Mouse (Mus musculus) lung, embryonic 16.5 days (tissue): ENCODE data around the gene Sppl3. TPM values are rescaled to one million over a fixed set of nuclear protein-coding genes. Genes with fewer than 3 reads are reported as not detected.
"Not testable (repeated sequence)": the region's sequence is repeated elsewhere in the genome, so short reads cannot be mapped to it uniquely, and the experiment has no call there.

Experiments
- ATAC-seq: fragments of 200-750 bp; cut with Nextera tagmentation; 2 replicates; pipeline ENCODE4 v1.8.0; 2017; ENCODE audit warnings: low read depth, mild to moderate bottlenecking, moderate library complexity
- H3K27ac ChIP-seq: fragments of 300-500 bp; sonication (generic); 2 replicates; pipeline ENCODE4 v1.5.1; 2014; ENCODE audit warnings: mild to moderate bottlenecking, control low read depth, low read length
- H3K27me3 ChIP-seq: fragments of 300-500 bp; sonication (generic); 2 replicates; pipeline ENCODE4 v1.6.1; 2014; ENCODE audit warnings: low read depth, low read length, mixed read lengths; ENCODE audit not compliant: control insufficient read depth, insufficient read depth
- H3K36me3 ChIP-seq: fragments of 300-500 bp; sonication (generic); 2 replicates; pipeline ENCODE4 v1.6.1; 2014; ENCODE audit warnings: low read length; ENCODE audit not compliant: control insufficient read depth, insufficient read depth
- H3K4me1 ChIP-seq: fragments of 300-500 bp; sonication (generic); replicated peaks from 2 replicates; pipeline ENCODE4 v1.6.1; 2014; ENCODE audit warnings: low read length, mixed read lengths; ENCODE audit not compliant: control insufficient read depth, insufficient read depth
- H3K4me2 ChIP-seq: fragments of 300-500 bp; sonication (generic); 2 replicates; pipeline ENCODE4 v1.6.1; 2014; ENCODE audit warnings: low read depth, low read length, control low read depth
- H3K4me3 ChIP-seq: fragments of 300-500 bp; sonication (generic); 2 replicates; pipeline ENCODE4 v1.5.1; 2014; ENCODE audit warnings: mild to moderate bottlenecking, low read length, control low read depth
- H3K9ac ChIP-seq: fragments of 300-500 bp; sonication (generic); 2 replicates; pipeline ENCODE4 v1.6.1; 2014; ENCODE audit warnings: low read length, control low read depth
- H3K9me3 ChIP-seq: fragments of 300-500 bp; sonication (generic); 2 replicates; pipeline ENCODE4 v1.6.1; 2016; ENCODE audit warnings: low read length; ENCODE audit not compliant: control insufficient read depth
- WGBS: fragments of 180-500 bp; shearing (Covaris S2); extraction: QIAGEN DNeasy Blood & Tissue Kit; methylation state at CpG from one replicate; pipeline ENCODE4 v1.1.7; 2014; 5-methylcytosine and 5-hydroxymethylcytosine counted together
- polyA plus RNA-seq: library from polyadenylated mRNA; unstranded; fragments of >200 nt; fragmentation: Nextera tagmentation; extraction: Ambion mirVana; gene quantifications from 2 replicates; pipeline ENCODE4 v1.2.1, GENCODE M21; 2015

Gene Sppl3
- polyA plus RNA-seq, 1 experiment from 2014 or later = 9.6 TPM

DNA sequence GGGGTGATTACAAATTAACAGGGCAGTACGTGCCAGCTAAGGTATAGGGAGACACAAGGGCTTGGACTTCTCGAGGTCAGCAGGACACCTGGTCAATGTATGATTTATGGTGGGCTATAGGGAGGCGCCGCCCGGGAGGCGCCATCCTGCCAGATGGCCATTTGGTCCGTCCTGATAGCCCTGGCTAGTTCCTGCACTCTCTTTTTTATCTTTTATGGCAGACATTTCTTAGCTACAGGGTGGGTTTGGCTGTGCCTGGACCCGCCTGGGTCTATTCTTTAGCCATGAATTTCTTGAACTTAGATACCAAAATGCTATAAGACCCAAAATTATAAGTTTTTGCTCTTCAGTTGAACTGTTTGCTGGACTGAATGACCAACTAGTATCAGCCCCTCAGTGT is 62.4 kb downstream of the Sppl3 start:
- 70% methylated on average over 8 of the region's 8 CpGs for WGBS
- H3K9ac ChIP-seq, H3K9me3 ChIP-seq, ATAC-seq, H3K27ac ChIP-seq, H3K27me3 ChIP-seq, H3K36me3 ChIP-seq, H3K4me2 ChIP-seq, H3K4me3 ChIP-seq: not testable (repeated sequence)
- H3K4me1 ChIP-seq = peaks cover 15% of the 10 kb centered on the region

DNA sequence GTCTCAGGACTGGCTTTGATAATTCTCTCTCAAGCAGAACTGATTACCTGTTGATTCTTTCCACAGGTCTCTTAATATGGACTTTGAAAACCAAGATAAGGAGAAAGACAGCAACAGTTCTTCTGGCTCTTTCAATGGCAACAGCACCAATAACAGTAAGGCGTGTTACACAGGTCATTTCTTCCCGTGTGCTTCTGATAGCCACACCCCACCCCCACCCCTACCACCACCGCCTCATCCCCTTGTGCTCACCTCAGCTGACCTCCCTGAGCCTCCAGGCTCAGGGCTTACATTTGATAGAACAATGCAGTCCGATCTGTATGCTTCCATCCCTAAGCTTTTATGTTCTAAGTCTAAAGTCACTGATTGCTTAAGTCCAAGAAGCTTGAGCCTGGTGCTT is 63.8 kb downstream of the Sppl3 start:
- no peak overlapping the region for H3K4me2 ChIP-seq
- peaks cover 7% of the 10 kb centered on the region for H3K36me3 ChIP-seq
- H3K4me3 ChIP-seq = no peak overlapping the region
- no peaks in the 10 kb centered on the region for H3K27me3 ChIP-seq
- H3K9ac ChIP-seq = no peak overlapping the region
- H3K4me1 ChIP-seq = peaks cover 15% of the 10 kb centered on the region
- no peaks in the 10 kb centered on the region for H3K9me3 ChIP-seq
- no peak for ATAC-seq
- 74% methylated on average over 4 of the region's 4 CpGs for WGBS
- no peak overlapping the region for H3K27ac ChIP-seq

DNA sequence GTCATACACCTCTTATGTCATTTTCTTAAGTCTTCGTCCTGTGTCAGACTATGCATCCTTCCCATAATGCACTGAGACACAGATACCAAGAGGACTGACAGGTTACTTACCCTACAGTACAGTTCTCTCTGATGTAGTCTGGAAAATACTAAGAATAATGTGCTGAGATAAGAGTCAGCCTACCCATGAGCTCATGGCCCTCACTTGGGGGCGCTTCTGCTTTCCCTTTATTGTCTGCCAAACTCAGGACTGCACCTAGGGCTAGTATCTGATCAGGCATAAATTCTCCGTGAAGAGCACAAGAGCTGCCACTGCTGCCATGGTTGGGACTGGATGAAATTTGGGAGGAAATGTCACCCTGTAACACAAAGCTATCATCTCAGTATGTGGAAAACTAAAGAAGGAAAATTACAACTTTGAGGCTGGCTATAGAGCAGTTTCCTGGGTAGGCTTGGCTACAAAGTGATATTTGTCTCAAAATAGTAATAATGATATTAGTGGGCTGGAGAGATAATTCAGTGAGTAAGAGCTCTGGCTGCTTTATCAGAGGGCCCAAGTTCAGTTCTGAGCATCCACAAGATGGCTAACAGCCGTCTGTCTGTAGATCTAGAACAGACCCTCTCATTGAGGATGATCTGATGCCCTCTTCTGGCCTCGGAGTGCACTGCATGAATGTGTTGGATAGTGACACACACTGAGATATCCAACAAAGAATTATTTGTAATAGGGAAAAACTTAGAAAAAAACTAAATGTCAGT is 65.4 kb downstream of the Sppl3 start:
- Histone ChIP-seq H3K27me3 (no peaks in the 10 kb centered on the region), H3K9ac (no peak overlapping the region), H3K4me2 (no peak overlapping the region), H3K4me3 (no peak overlapping the region), H3K36me3 (peaks cover 7% of the 10 kb centered on the region), H3K9me3 (no peaks in the 10 kb centered on the region), H3K27ac (no peak overlapping the region), H3K4me1 (peaks cover 12% of the 10 kb centered on the region)
- peak; percentile 43; the same call in 1 of the 2 replicates for ATAC-seq
- 56% methylated on average over 5 of the region's 5 CpGs for WGBS

DNA sequence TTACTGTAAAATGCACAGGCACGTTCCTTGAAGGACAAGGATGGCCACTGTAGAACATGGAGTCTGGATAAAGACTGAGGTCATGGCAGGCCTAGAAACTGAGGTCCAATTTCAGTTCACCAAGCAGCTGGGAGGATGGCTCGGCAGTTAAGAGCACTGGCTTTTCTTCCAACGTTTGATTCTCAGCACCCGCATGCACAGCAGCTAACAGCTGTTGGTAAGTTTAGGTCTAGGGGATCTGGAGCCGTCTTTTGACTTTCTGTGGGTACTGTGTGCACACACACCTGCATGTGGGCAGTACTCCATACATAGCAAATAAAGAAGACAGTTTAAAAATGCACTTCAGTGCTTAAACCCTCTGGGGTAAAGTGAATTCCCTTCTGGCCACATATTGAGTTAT is 70.7 kb downstream of the Sppl3 start:
- H3K4me3 ChIP-seq = no peak overlapping the region
- no peaks in the 10 kb centered on the region for H3K27me3 ChIP-seq
- no peak overlapping the region for H3K27ac ChIP-seq
- WGBS = 75% methylated on average over 5 of the region's 5 CpGs
- no peak overlapping the region for H3K4me2 ChIP-seq
- no peak for ATAC-seq
- peaks cover 17% of the 10 kb centered on the region for H3K36me3 ChIP-seq
- H3K9me3 ChIP-seq = no peaks in the 10 kb centered on the region
- H3K4me1 ChIP-seq = no peaks in the 10 kb centered on the region
- H3K9ac ChIP-seq = no peak overlapping the region

DNA sequence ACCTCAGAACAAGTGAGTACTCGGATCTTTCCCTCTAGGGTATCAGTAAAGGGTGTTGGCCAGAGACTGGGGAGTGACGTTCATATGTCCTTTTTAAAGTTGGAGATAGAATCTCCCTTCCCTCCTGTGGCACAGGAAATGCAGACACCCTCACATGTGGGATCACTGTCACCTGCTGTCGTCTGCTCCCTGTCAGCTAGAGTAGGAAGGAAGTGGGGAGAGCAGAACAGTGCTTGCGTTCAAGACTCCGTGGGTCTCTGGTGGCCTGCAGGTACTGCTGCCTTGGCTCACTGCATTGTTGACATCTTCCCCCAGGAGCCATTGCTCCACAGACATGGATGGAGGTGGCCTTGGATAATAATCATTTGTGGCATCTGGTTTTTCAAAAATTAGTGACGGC is 72.6 kb downstream of the Sppl3 start:
- Histone ChIP-seq H3K36me3 (peaks cover 29% of the 10 kb centered on the region), H3K4me1 (no peaks in the 10 kb centered on the region), H3K9me3 (no peaks in the 10 kb centered on the region), H3K9ac (no peak overlapping the region), H3K27me3 (no peaks in the 10 kb centered on the region), H3K4me3 (no peak overlapping the region), H3K4me2 (no peak overlapping the region), H3K27ac (no peak overlapping the region)
- WGBS = 79% methylated on average over 6 of the region's 6 CpGs
- ATAC-seq = no peak

DNA sequence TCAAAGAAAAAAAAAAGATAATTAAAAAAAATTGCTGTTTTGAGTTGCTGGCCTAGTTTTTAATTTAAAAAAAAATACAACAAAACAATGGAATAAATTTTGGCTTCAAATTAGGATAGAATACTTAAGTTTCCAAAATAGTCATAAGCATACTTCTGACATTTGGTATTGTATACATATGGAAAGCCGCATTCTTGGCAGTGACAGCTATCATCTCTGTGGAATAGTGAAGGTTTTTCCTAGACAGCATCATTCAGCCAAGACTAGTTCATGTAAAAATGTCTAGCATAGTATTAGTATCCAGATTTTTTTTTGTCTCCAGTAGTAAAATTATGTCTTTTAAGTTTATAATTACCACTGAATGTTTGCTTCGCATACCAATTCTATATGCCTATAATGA is 74.7 kb downstream of the Sppl3 start:
- no peaks in the 10 kb centered on the region for H3K27me3 ChIP-seq
- no peaks in the 10 kb centered on the region for H3K4me1 ChIP-seq
- H3K9me3 ChIP-seq = no peaks in the 10 kb centered on the region
- peaks cover 45% of the 10 kb centered on the region for H3K36me3 ChIP-seq
- H3K4me2 ChIP-seq = no peak overlapping the region
- 88% methylated on average over 2 of the region's 2 CpGs for whole genome bisulfite sequencing
- H3K4me3 ChIP-seq = no peak overlapping the region
- no peak overlapping the region for H3K27ac ChIP-seq
- no peak overlapping the region for H3K9ac ChIP-seq
- ATAC-seq = no peak

DNA sequence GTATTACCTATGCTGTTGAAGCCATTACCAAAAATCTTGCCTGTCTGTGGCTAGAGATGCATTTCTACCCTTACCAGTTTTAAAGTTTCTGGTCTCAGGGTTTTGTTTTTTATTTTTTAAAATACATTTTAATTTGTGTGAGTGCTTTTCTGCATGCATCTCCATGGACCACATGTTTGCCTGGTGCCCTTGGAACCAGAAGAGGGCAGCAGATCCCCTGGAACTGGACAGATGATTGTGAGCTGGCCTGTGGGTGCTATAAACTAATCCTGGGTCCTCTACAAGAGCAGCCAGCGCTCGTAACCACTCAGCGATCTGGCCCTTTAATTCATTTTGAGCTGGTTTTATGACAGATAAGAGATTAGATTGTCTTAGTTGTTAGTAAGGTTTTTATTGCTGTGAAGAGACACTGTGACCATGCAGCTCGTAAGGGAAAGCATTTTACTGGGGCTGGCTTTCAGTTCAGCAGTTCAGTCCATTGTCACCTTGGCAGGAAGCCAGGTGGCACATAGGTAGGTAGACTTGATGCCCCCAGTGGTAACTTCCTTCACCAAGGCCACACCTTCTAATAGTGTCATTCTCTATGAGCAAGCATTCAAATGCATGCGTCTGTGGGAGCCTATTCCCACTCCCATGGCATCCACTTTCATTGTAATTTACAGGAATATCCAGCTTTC is 78.8 kb downstream of the Sppl3 start:
- H3K9me3 ChIP-seq = no peaks in the 10 kb centered on the region
- H3K9ac ChIP-seq = no peak overlapping the region
- H3K27me3 ChIP-seq = no peaks in the 10 kb centered on the region
- H3K27ac ChIP-seq = no peak overlapping the region
- H3K4me3 ChIP-seq = no peak overlapping the region
- 92% methylated on average over 5 of the region's 5 CpGs for WGBS
- H3K36me3 ChIP-seq = peaks cover 35% of the 10 kb centered on the region
- H3K4me2 ChIP-seq = no peak overlapping the region
- ATAC-seq = no peak
- H3K4me1 ChIP-seq = no peaks in the 10 kb centered on the region

DNA sequence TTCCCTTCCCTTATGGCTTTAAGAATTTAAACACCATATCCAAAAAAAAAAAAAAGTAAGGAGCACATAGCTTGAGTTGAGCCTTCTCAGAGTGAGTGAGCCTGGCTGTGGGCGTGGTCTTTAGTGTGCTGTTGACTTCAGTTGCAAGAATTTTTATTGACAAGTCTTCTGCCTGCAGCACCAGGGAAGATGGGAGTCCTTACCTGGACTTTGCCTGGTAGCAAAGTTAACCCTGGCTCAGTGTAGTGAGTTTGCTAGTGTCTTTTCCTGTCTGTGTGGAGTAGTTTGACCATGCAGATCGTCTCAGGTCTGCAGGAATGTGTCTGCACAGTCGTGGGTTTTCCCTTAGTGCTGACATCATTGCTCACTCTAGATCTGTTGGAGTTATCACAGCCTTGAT is 80.1 kb downstream of the Sppl3 start:
- no peak overlapping the region for H3K9ac ChIP-seq
- peaks cover 40% of the 10 kb centered on the region for H3K36me3 ChIP-seq
- no peaks in the 10 kb centered on the region for H3K27me3 ChIP-seq
- no peaks in the 10 kb centered on the region for H3K9me3 ChIP-seq
- H3K4me3 ChIP-seq = no peak overlapping the region
- WGBS = 70% methylated on average over 3 of the region's 3 CpGs
- ATAC-seq = no peak
- no peaks in the 10 kb centered on the region for H3K4me1 ChIP-seq
- H3K4me2 ChIP-seq = no peak overlapping the region
- no peak overlapping the region for H3K27ac ChIP-seq

DNA sequence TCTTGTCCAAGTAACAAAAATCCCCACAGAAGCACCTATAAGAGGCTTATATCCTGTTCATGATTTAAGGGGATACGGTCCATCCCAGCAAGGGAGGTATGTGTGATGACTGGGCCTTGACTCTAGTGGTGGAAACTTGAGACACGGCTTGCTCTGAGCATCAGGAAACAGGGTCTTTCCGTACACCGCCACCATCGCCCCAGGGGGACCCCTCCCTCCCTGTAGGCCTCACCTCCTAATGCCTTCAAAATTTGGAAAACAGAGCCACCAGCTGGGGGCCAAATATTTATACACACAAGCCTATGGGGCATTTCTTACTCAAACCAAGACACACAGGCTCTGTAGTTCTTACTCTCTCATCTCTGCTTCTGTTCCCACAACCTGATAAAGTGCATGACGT is 80.8 kb downstream of the Sppl3 start:
- H3K4me3 ChIP-seq = no peak overlapping the region
- no peaks in the 10 kb centered on the region for H3K27me3 ChIP-seq
- no peak overlapping the region for H3K4me2 ChIP-seq
- WGBS = 92% methylated on average over 6 of the region's 6 CpGs
- H3K36me3 ChIP-seq = peaks cover 42% of the 10 kb centered on the region
- no peaks in the 10 kb centered on the region for H3K9me3 ChIP-seq
- no peak for ATAC-seq
- H3K27ac ChIP-seq = no peak overlapping the region
- H3K4me1 ChIP-seq = no peaks in the 10 kb centered on the region
- no peak overlapping the region for H3K9ac ChIP-seq
